Mouse (Mus musculus) kidney, adult 2 months (tissue): ENCODE data around the gene Rnf157. TPM values are rescaled to one million over a fixed set of nuclear protein-coding genes. Genes with fewer than 3 reads are reported as not detected.
A peak's percentile ranks its signal among the peaks of the same experiment; 100 is the strongest.

Experiments
- DNase-seq: peaks from one replicate; pipeline ENCODE4 v3.0.0; 2021
- H3K27ac ChIP-seq: fragments of 200-500 bp; 2 replicates; pipeline ENCODE4 v1.5.1; 2012; ENCODE audit warnings: low read depth, low read length, control low read depth, inconsistent platforms; ENCODE audit not compliant: insufficient read depth
- H3K27me3 ChIP-seq: fragments of 200-500 bp; replicated peaks from 2 replicates; pipeline ENCODE4 v1.6.1; 2012; ENCODE audit warnings: mild to moderate bottlenecking, moderate library complexity, low read length, inconsistent platforms; ENCODE audit not compliant: control insufficient read depth, insufficient read depth
- H3K36me3 ChIP-seq: fragments of 200-500 bp; 2 replicates; pipeline ENCODE4 v1.6.1; 2012; ENCODE audit warnings: mild to moderate bottlenecking, moderate library complexity, low read length, inconsistent platforms; ENCODE audit not compliant: control insufficient read depth, insufficient read depth
- H3K4me1 ChIP-seq: fragments of 200-500 bp; 2 replicates; pipeline ENCODE4 v1.6.1; 2011; ENCODE audit warnings: low read length; ENCODE audit not compliant: control insufficient read depth, insufficient read depth
- H3K4me3 ChIP-seq: fragments of 200-500 bp; 2 replicates; pipeline ENCODE4 v1.5.1; 2011; ENCODE audit warnings: mild to moderate bottlenecking, low read depth, low read length, control low read depth; ENCODE audit not compliant: insufficient read depth
- CTCF ChIP-seq: fragments of 200-500 bp; conservative IDR thresholded peaks from 2 replicates; pipeline ENCODE4 v1.5.1; 2011; ENCODE audit warnings: low read depth, mild to moderate bottlenecking, control low read depth, low read length, moderate library complexity, mixed read lengths; ENCODE audit not compliant: insufficient read depth, insufficient read length
- POLR2A ChIP-seq: fragments of 200-500 bp; IDR thresholded peaks from one replicate; pipeline ENCODE4 v1.6.1; 2011; ENCODE audit warnings: low read depth, low read length, control low read depth
- WGBS: fragments of 180-500 bp; shearing (Covaris S2); methylation state at CpG from one replicate; pipeline ENCODE4 v1.1.7; 2018; 5-methylcytosine and 5-hydroxymethylcytosine counted together
- polyA plus RNA-seq: library from polyadenylated mRNA; depleted of rRNA; stranded (reverse); fragments of >200 nt; gene quantifications from 2 replicates; pipeline ENCODE4 v1.2.3, GENCODE M21; 2012

The Rnf157 gene
- polyA plus RNA-seq, 1 experiment, result 2.9 TPM

DNA sequence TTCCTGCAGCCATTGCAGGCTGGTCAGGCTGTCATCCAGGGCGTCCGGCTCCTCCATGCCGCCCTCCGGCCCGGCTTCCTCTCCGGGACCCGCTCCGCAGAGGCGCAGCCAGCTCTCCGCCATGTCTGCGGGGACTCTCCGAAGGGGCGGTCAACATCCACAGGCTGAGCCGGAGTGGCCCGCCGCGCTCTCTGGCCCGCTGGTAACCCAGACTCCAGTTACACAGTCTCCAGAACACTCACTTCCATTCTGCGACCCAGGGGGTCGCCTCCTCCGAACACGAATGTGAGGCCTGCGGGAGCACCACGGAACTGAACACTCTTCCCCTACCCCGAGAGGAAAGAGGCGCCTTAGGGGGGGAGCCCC lies 78.4 kb downstream of the Rnf157 start:
- DNase-seq, result no peak
- Histone ChIP-seq H3K4me1 (peaks cover 16% of the 10 kb centered on the region; the same call in 1 of the 2 replicates), H3K36me3 (no peaks in the 10 kb centered on the region), H3K4me3 (no peak overlapping the region), H3K27me3 (no peaks in the 10 kb centered on the region), H3K27ac (no peak overlapping the region)
- WGBS, result 38% methylated on average over 26 of the region's 26 CpGs
- TF ChIP-seq POLR2A, result no peak
- TF ChIP-seq CTCF, result no peak

DNA sequence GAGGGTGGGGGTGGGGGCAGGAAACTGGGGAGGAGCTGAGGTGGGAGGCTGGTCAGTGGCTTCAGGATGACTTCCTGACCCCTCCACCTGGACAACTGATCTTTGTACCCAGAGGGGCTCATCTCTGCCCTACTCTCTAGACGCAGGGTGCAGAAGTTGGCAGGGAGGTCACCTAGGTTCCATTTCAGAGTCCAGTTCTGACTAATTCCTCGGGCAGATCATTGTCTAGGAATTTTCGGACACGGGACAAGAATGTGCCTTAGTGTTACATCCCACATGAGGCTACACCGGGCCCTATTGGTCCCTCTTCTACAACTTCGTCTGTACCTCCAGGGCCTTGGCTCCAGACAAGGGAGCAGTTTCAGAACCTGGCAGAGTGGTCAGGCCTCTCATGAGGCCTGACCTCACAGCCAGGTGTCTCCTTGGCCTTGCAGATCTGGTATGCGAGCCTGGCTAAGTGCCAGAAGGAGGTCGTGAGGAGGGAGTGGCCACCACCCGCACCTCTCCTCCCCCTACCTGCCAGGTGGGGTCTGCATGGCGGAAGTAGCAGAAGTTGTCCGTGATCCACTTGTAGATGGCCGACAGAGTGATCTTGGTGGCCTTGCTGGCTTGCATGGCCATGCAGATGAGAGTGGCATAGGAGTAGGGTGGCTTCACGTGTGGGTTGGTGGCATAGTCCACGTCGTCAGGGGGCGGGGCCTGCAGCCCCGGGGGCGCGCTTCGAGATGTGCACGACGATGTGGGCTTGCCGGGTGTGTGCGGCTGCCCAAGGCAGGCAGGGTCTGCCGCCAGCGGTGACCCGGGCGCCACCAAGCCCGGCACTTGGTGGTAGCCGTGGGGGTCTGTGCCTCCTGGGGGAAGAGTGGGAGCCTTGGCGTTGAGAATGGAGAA lies 79.1 kb downstream of the Rnf157 start:
- Histone ChIP-seq H3K27me3 (no peaks in the 10 kb centered on the region), H3K36me3 (no peaks in the 10 kb centered on the region), H3K4me3 (no peak overlapping the region), H3K27ac (no peak overlapping the region), H3K4me1 (peaks cover 16% of the 10 kb centered on the region; the same call in 1 of the 2 replicates)
- no peak for TF ChIP-seq POLR2A
- TF ChIP-seq CTCF, result no peak
- peak; percentile 70 for DNase-seq
- 33% methylated on average over 31 of the region's 31 CpGs for whole genome bisulfite sequencing

DNA sequence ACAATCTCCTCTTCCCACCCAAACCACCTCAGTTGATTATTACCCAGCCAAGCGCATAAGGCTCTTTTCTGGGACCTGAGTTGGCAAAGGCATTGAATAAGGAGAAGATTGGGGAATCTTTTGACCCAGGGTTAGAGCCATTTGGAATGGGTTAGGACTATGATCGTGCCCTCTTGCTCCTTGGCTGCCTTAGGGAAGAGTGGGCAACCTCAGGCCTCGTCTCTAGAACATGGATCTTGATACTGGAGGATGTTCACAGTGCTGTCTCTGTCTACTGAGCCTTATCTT lies 79.9 kb downstream of the Rnf157 start:
- no peaks in the 10 kb centered on the region for H3K27me3 ChIP-seq
- 63% methylated on average over 3 of the region's 3 CpGs for WGBS
- no peak overlapping the region for H3K4me3 ChIP-seq
- peaks cover 16% of the 10 kb centered on the region; the same call in 1 of the 2 replicates for H3K4me1 ChIP-seq
- H3K36me3 ChIP-seq, result no peaks in the 10 kb centered on the region
- peak; percentile 71 for DNase-seq
- no peak overlapping the region for H3K27ac ChIP-seq
- TF ChIP-seq CTCF (no peak), POLR2A (no peak)

DNA sequence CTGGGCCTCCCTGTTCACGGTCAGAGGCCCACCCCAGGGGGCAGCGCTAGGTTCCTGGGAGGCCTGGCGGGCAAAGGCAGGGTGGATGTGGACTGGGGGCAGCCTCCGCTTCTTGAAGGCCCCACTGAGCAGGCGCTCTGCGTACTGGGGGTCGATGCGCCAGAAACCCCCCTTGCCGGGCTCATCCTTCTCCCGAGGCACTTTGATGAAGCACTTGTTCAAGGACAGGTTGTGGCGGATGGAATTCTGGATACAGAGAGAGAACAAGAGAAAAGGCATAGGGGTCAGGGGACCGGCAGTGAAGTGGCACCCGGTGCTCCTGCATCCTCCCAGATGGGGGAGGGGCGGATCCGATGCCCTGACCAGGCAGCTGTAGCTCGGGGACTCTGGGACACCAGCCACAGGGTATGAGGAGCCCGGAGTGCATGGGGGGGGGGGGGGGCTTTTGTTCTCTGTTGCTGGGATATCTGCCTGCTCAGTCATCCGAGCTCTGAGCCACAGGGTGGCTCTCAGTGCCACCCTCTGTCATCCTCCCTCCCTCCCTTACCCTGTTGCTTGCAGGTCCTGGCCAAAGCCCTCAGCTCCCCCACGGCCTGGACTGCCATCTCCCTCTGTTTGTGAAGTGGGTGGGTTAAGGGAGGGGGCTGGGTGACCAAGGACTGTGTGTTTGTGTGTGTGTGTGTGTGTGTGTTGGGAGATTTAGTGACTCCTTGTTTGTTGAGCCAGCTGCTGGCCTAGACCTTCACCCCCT lies 80.4 kb downstream of the Rnf157 start:
- Histone ChIP-seq H3K36me3 (no peaks in the 10 kb centered on the region), H3K27me3 (no peaks in the 10 kb centered on the region), H3K4me3 (no peak overlapping the region), H3K4me1 (peaks cover 16% of the 10 kb centered on the region; the same call in 1 of the 2 replicates), H3K27ac (no peak overlapping the region)
- no peak for TF ChIP-seq POLR2A
- TF ChIP-seq CTCF, result no peak
- DNase-seq, result peak; percentile 46
- WGBS, result 44% methylated on average over 19 of the region's 19 CpGs

DNA sequence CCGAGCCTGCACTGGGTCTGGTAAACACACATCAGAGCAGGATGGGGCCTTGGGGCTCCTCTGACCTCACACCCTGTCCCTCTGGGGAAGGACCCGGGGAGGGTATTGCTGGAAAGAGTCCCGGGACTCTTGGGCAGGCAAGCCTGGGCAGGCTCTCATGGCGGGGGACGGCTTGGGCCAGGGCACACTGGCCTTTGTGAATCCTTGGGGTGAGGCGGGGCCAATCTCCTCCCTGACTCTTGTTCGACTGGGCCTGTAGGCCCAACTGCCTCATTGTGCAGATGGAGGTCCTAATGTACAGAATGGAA lies 82.7 kb downstream of the Rnf157 start:
- Histone ChIP-seq H3K4me1 (peaks cover 16% of the 10 kb centered on the region; the same call in 1 of the 2 replicates), H3K27ac (no peak overlapping the region), H3K36me3 (no peaks in the 10 kb centered on the region), H3K4me3 (no peak overlapping the region), H3K27me3 (no peaks in the 10 kb centered on the region)
- WGBS, result 69% methylated on average over 7 of the region's 7 CpGs
- TF ChIP-seq POLR2A (no peak), CTCF (no peak)
- no peak for DNase-seq

DNA sequence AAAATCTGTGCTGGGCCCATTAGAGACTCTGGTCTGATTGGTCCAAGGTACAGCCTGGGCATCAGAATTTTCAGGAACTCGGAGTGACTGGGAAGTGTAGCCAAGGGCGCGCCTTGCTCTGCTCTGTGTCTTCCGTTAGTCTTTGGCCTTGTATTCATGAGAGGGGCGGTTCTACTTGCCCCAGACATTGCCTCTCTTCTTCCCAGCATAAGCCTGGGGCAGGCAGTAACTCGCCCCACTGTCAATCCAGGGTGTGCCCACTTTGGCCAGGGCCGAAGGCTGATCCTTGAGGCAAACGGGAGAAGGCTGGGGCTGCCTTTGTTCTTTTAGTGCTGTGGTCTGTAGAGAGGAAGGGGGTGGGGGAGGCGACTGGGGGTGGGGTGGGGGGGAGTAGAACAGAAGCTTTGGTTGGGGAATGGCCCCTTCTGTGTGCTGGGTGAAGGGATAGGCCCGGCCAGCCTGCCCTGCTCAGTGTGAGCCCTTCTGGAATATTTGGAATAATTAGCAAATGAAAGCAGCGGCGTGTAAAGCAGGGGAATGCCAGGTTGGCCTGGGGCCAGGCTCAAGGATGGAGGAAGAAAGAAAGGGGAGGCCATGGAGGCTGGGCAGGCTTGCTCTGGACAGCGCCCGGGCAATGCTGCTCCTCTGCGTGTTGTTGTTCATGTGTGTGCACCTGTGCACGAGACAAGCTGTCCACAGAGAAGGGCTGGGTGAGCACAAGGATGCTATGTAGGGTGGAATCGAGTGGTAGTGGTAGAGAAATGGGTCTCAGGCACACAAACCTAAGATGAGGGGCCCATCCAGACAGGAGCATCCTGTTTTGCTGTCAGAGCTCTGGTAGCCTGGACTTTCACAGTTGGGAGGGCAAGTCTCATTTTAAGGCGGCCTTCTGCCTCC lies 83.3 kb downstream of the Rnf157 start:
- 40% methylated on average over 18 of the region's 18 CpGs for WGBS
- H3K4me1 ChIP-seq, result peaks cover 11% of the 10 kb centered on the region; the same call in 1 of the 2 replicates
- peak; percentile 71 for DNase-seq
- H3K27ac ChIP-seq, result no peak overlapping the region
- no peak overlapping the region for H3K4me3 ChIP-seq
- no peak for TF ChIP-seq POLR2A
- no peak for TF ChIP-seq CTCF
- no peaks in the 10 kb centered on the region for H3K36me3 ChIP-seq
- no peaks in the 10 kb centered on the region for H3K27me3 ChIP-seq
